Mouse (Mus musculus) MEL (cell line): ENCODE measurements around the gene Fiz1. TPM values are rescaled to one million over a fixed set of nuclear protein-coding genes. Genes with fewer than 3 reads are reported as not detected.

Experiments used
- DNase-seq: peaks from one replicate; pipeline ENCODE4 v3.0.0; 2011; ENCODE audit warnings: low read depth, low spot score
- H3K27ac ChIP-seq: 2 replicates; pipeline ENCODE4 v1.5.1; 2012; ENCODE audit warnings: low read depth, mild to moderate bottlenecking, control low read depth, low read length, moderate library complexity; ENCODE audit not compliant: control insufficient read depth
- H3K27me3 ChIP-seq, 2 experiments: fragments of 150-350 bp in 1 of 2; sonication (generic) in 1 of 2; 2 replicates each; pipeline ENCODE4 v1.6.1; 2012; ENCODE audit warnings: low read length in 2 of 2, mild to moderate bottlenecking in 2 of 2, improper control_type of control experiment in 1 of 2, moderate library complexity in 1 of 2; ENCODE audit not compliant: insufficient read depth in 2 of 2, control insufficient read depth in 1 of 2
- H3K36me3 ChIP-seq, 2 experiments: 2 replicates each; pipeline ENCODE4 v1.6.1; 2012 to 2014; ENCODE audit warnings: low read length in 2 of 2, improper control_type of control experiment in 1 of 2, inconsistent platforms in 1 of 2, mild to moderate bottlenecking in 1 of 2; ENCODE audit not compliant: insufficient read depth in 2 of 2, control insufficient read depth in 1 of 2
- H3K4me1 ChIP-seq, 2 experiments: fragments of 150-350 bp in 1 of 2; sonication (generic) in 1 of 2; 2 replicates each; pipeline ENCODE4 v1.6.1; 2012; ENCODE audit warnings: low read length in 2 of 2, improper control_type of control experiment in 1 of 2, mild to moderate bottlenecking in 1 of 2; ENCODE audit not compliant: insufficient read depth in 2 of 2, control insufficient read depth in 1 of 2
- H3K4me3 ChIP-seq, 2 experiments: fragments of 150-350 bp in 1 of 2; sonication (generic) in 1 of 2; 2 replicates each; pipeline ENCODE4 v1.5.1; 2012; ENCODE audit warnings: low read depth in 2 of 2, low read length in 2 of 2, mild to moderate bottlenecking in 2 of 2, moderate library complexity in 2 of 2, control low read depth in 1 of 2, improper control_type of control experiment in 1 of 2; ENCODE audit not compliant: control insufficient read depth in 1 of 2, insufficient read depth in 1 of 2
- H3K79me2 ChIP-seq: 2 replicates; pipeline ENCODE4 v1.6.1; 2012; ENCODE audit warnings: mild to moderate bottlenecking, low read length, moderate library complexity; ENCODE audit not compliant: control insufficient read depth, poor library complexity, insufficient read depth
- H3K9ac ChIP-seq: 2 replicates; pipeline ENCODE4 v1.6.1; 2012; ENCODE audit warnings: low read depth, mild to moderate bottlenecking, control low read depth, low read length, moderate library complexity; ENCODE audit not compliant: control insufficient read depth, poor library complexity, severe bottlenecking
- H3K9me3 ChIP-seq: fragments of 150-350 bp; sonication (generic); replicated peaks from 2 replicates; pipeline ENCODE4 v1.6.1; 2012; ENCODE audit warnings: mild to moderate bottlenecking, low read length, improper control_type of control experiment, moderate library complexity; ENCODE audit not compliant: insufficient read depth
- BHLHE40 ChIP-seq: IDR thresholded peaks from 2 replicates; pipeline ENCODE4 v1.6.1; 2012; ENCODE audit warnings: low read depth, mild to moderate bottlenecking, inconsistent platforms, low read length, improper control_type of control experiment, borderline replicate concordance
- CHD1 ChIP-seq: IDR thresholded peaks from 2 replicates; pipeline ENCODE4 v1.6.1; 2012; ENCODE audit warnings: low read depth, mild to moderate bottlenecking, inconsistent platforms, low read length, improper control_type of control experiment
- CTCF ChIP-seq, 3 experiments: IDR thresholded peaks in 2 of 3; conservative IDR thresholded peaks in 1 of 3; 2 replicates each; pipeline ENCODE4 v1.5.1; 2011 to 2012; ENCODE audit warnings: low read length in 3 of 3, low read depth in 2 of 3, mild to moderate bottlenecking in 2 of 3, improper control_type of control experiment in 1 of 3, inconsistent platforms in 1 of 3, mixed read lengths in 1 of 3, moderate library complexity in 1 of 3; ENCODE audit not compliant: control insufficient read depth in 1 of 3, insufficient read depth in 1 of 3, poor library complexity in 1 of 3, severe bottlenecking in 1 of 3
- ELF1 ChIP-seq: IDR thresholded peaks from 2 replicates; pipeline ENCODE4 v1.6.1; 2014; ENCODE audit warnings: low read depth, mild to moderate bottlenecking, inconsistent platforms, low read length, improper control_type of control experiment, moderate library complexity
- EP300 ChIP-seq, 2 experiments: IDR thresholded peaks; 2 replicates each; pipeline ENCODE4 v1.6.1; 2011; ENCODE audit warnings: improper control_type of control experiment in 2 of 2, low read length in 2 of 2, low read depth in 1 of 2, mild to moderate bottlenecking in 1 of 2
- ETS1 ChIP-seq: IDR thresholded peaks from 2 replicates; pipeline ENCODE4 v1.6.1; 2012; ENCODE audit warnings: low read depth, mild to moderate bottlenecking, inconsistent platforms, low read length, improper control_type of control experiment, moderate library complexity
- GATA1 ChIP-seq: IDR thresholded peaks from 2 replicates; pipeline ENCODE4 v1.6.1; 2011; ENCODE audit warnings: low read depth, low read length, improper control_type of control experiment
- HCFC1 ChIP-seq: IDR thresholded peaks from 2 replicates; pipeline ENCODE4 v1.6.1; 2012; ENCODE audit warnings: low read depth, mild to moderate bottlenecking, inconsistent platforms, low read length, improper control_type of control experiment, moderate library complexity
- MAFK ChIP-seq: IDR thresholded peaks from 2 replicates; pipeline ENCODE4 v1.6.1; 2011; ENCODE audit warnings: low read depth, mild to moderate bottlenecking, low read length, improper control_type of control experiment, borderline replicate concordance
- MEF2A ChIP-seq: IDR thresholded peaks from 2 replicates; pipeline ENCODE4 v1.6.1; 2014; ENCODE audit warnings: low read depth, mild to moderate bottlenecking, inconsistent platforms, low read length, improper control_type of control experiment; ENCODE audit not compliant: poor library complexity, insufficient replicate concordance, severe bottlenecking; ENCODE audit errors: extremely low read depth
- NELFE ChIP-seq: IDR thresholded peaks from 2 replicates; pipeline ENCODE4 v1.6.1; 2011; ENCODE audit warnings: low read depth, low read length, improper control_type of control experiment
- POLR2AphosphoS2 ChIP-seq: IDR thresholded peaks from 2 replicates; pipeline ENCODE4 v1.6.1; 2011; ENCODE audit warnings: low read length, improper control_type of control experiment
- RCOR1 ChIP-seq: IDR thresholded peaks from 2 replicates; pipeline ENCODE4 v1.6.1; 2012; ENCODE audit warnings: low read depth, mild to moderate bottlenecking, inconsistent platforms, low read length, improper control_type of control experiment
- SIN3A ChIP-seq: IDR thresholded peaks from 2 replicates; pipeline ENCODE4 v1.6.1; 2012; ENCODE audit warnings: low read length, improper control_type of control experiment, inconsistent platforms
- TBP ChIP-seq: IDR thresholded peaks from 2 replicates; pipeline ENCODE4 v1.8.0; 2011; ENCODE audit warnings: low read depth, low read length, improper control_type of control experiment
- USF1 ChIP-seq: IDR thresholded peaks from 2 replicates; pipeline ENCODE4 v1.6.1; 2014; ENCODE audit warnings: low read depth, mild to moderate bottlenecking, inconsistent platforms, low read length, improper control_type of control experiment, moderate library complexity
- USF2 ChIP-seq, 2 experiments: IDR thresholded peaks; 2 replicates each; pipeline ENCODE4 v1.6.1; 2011 to 2012; ENCODE audit warnings: improper control_type of control experiment in 2 of 2, low read length in 2 of 2, borderline replicate concordance in 1 of 2, inconsistent platforms in 1 of 2, low read depth in 1 of 2, mild to moderate bottlenecking in 1 of 2; ENCODE audit not compliant: insufficient read depth in 1 of 2
- ZC3H11A ChIP-seq: IDR thresholded peaks from 2 replicates; pipeline ENCODE4 v1.6.1; 2012; ENCODE audit warnings: low read depth, mild to moderate bottlenecking, inconsistent platforms, low read length, improper control_type of control experiment
- polyA plus RNA-seq, 2 experiments: library from polyadenylated mRNA; stranded (reverse) in 1 of 2; unstranded in 1 of 2; fragments of >175 nt in 1 of 2; fragments of >200 nt in 1 of 2; gene quantifications; 2 replicates each; pipeline versions ENCODE4 v1.2.1 to v1.2.4; 2012; ENCODE audit warnings: low replicate concordance in 2 of 2, low read depth in 1 of 2; ENCODE audit not compliant: insufficient read length in 2 of 2, insufficient read depth in 1 of 2, missing spikeins in 1 of 2
- total RNA-seq: library from RNA; depleted of rRNA; stranded (reverse); fragments of 300-350 nt; gene quantifications from 2 replicates; pipeline ENCODE4 v1.2.3, GENCODE M21; 2012

Fiz1 gene
- total and polyA plus RNA-seq, 3 experiments = 28.1 to 56.5 TPM; not detected in 1

GRCm38 (mm10) chr7:5035628-5036027 lies 21.1 kb upstream of the Fiz1 start:
- no peaks in the 10 kb centered on the region; a peak in 3 of 4 replicates for H3K36me3 ChIP-seq
- no peak for TF ChIP-seq MAFK
- TF ChIP-seq GATA1 = no peak
- TF ChIP-seq BHLHE40 = no peak
- no peak for TF ChIP-seq TBP
- no peak for TF ChIP-seq CTCF (IDR thresholded peaks at IDR 0.05 in 2 of 3, conservative IDR thresholded peaks at IDR 0.05 in 1 of 3; ENCODE audit: control insufficient read depth in 1 of 3, insufficient read depth in 1 of 3, low read depth in 2 of 3, low read length in 3 of 3, poor library complexity in 1 of 3, severe bottlenecking in 1 of 3)
- no peak for TF ChIP-seq USF1

GRCm38 (mm10) chr7:5033818-5034217 lies 19.3 kb upstream of the Fiz1 start, which contains the start of gene 4632433K11Rik:
Gene 4632433K11Rik, plus strand, starts transcription at chr7:5034118.
- no peak within 1 kb of the TSS for H3K9ac ChIP-seq
- peaks cover 0 to 5% of the 10 kb centered on the region in 2 experiments; a peak in 2 of 4 replicates for H3K4me1 ChIP-seq
- peaks cover 0 to 2% of the 10 kb centered on the region in 2 experiments; a peak in 2 of 4 replicates for H3K36me3 ChIP-seq
- H3K79me2 ChIP-seq = no peaks in the 10 kb centered on the region; the same call in none of the 2 replicates
- H3K4me3 ChIP-seq = no peak within 1 kb of the TSS
- no peaks in the 10 kb centered on the region for H3K27me3 ChIP-seq
- no peak for DNase-seq
- H3K9me3 ChIP-seq = no peaks in the 10 kb centered on the region
- TF ChIP-seq USF2 (IDR thresholded peaks at IDR 0.05; ENCODE audit: borderline replicate concordance in 1 of 2, insufficient read depth in 1 of 2, low read depth in 1 of 2, low read length in 2 of 2) (no peak), HCFC1 (no peak), NELFE (no peak), ELF1 (no peak), MEF2A (no peak), EP300 (IDR thresholded peaks at IDR 0.05; ENCODE audit: low read depth in 1 of 2, low read length in 2 of 2) (no peak), GATA1 (no peak), CHD1 (no peak), BHLHE40 (no peak), RCOR1 (no peak), POLR2AphosphoS2 (no peak), ETS1 (no peak), ZC3H11A (no peak), TBP (no peak), SIN3A (no peak)
- no peak within 1 kb of the TSS for H3K27ac ChIP-seq

More at GRCm38 (mm10) chr7:5035628-5036027, 21.1 kb upstream of the Fiz1 start:
- no peak overlapping the region for H3K27ac ChIP-seq
- no peak overlapping the region for H3K4me3 ChIP-seq
- peaks cover 0 to 5% of the 10 kb centered on the region in 2 experiments; a peak in 2 of 4 replicates for H3K4me1 ChIP-seq
- no peak for DNase-seq
- H3K9ac ChIP-seq = no peak overlapping the region
- H3K9me3 ChIP-seq = no peaks in the 10 kb centered on the region
- H3K79me2 ChIP-seq = no peaks in the 10 kb centered on the region; the same call in none of the 2 replicates
- no peaks in the 10 kb centered on the region for H3K27me3 ChIP-seq
